Mouse (Mus musculus): Measurements from ENCODE around the gene Coq6.

DNA sequence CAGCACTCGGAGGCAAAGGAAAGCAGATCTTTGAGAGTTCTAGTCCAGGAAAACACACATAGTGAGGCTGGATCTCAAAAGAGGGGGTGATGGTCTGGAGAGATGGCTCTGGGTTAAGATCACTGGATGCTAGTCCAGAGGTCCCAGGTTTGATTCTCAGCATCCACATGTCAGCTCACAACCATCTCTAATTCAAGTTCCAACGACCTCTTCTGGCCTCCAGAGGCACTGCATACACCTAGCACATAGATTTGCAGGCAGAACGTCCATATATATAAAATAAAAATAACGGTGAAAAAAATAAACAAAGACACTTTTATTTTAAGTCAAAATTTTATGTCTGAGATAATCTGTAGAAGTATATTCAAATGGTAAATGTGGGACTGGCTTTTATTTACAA, 45.8 kb downstream of the Coq6 start:
- no peak for TF ChIP-seq EP300 (IDR thresholded peaks at IDR 0.05; ENCODE audit: low read depth)
- no peak for TF ChIP-seq CTCF (IDR thresholded peaks at IDR 0.05; ENCODE audit: low read depth)

Measured in liver, embryonic 14.5 days (tissue).